14 mouse cellular contexts compared by ENCODE assay signal in the genomic region with DNA sequence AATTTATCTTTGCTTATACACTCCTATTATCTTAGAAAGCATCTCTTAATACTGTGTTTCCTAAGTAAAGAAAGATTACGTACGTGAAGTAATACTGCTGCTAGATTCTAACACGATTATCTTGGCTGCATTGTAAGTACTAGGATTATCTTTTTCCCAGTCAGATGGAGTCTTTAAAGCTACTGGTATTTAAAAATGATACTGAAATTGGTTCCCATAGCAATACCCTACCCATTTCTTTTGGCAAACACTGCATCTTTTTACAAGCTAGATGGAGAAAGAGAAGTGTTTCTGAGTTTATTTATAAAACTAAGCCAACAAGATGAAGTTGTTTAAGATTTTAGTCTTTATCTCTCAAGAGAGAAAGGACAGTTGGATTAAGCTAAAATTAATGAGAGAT.
"Had no signal": no experiment of that assay in that cellular context is flagged by ENCODE, and none has a peak within 500 bp of the region (broad histone marks: within the 10 kb centered on the region; RNA-seq: fewer than 3 reads in every experiment).

No protein-coding gene starts in this region.

- H3K4me3 ChIP-seq: kidney, embryonic 15.5 days; liver, embryonic 13.5 days had no signal

- H3K9ac ChIP-seq: kidney, embryonic 15.5 days; liver, embryonic 13.5 days had no signal

- H3K4me2 ChIP-seq: kidney, embryonic 15.5 days; liver, embryonic 13.5 days; midbrain, embryonic 11.5 days had no signal

- H3K27me3 ChIP-seq: kidney, embryonic 15.5 days; liver, embryonic 13.5 days had no signal

- H3K9me3 ChIP-seq: kidney, embryonic 15.5 days; liver, embryonic 13.5 days had no signal

- H3K36me3 ChIP-seq: liver, embryonic 13.5 days had no signal

- H3K27ac ChIP-seq: kidney, embryonic 15.5 days; liver, embryonic 13.5 days; stomach, postnatal 0 days had no signal

- DNase-seq: kidney, adult 11 months; kidney, adult 8-10 months; kidney, postnatal 10 days; kidney, postnatal 36 days; layer of hippocampus, postnatal 36 days; liver, embryonic 13.5 days; lung, adult 2 months; lung, postnatal 36 days; midbrain, embryonic 14.5 days; right cerebral cortex, postnatal 4 days; thymus, postnatal 25 days had no signal

- H3K4me1 ChIP-seq: kidney, embryonic 15.5 days; liver, embryonic 13.5 days had no signal
